Mouse (Mus musculus): ENCODE results near the gene Frmpd1. TPM values are rescaled to one million over a fixed set of nuclear protein-coding genes. Genes with fewer than 3 reads are reported as not detected.

Gene Frmpd1
- polyA plus RNA-seq, 3 experiments from 2014 or later: not detected

- no peak for ATAC-seq
Observed at GRCm38 (mm10) chr4:45331139-45331538, 146.5 kb downstream of the Frmpd1 start.

DNA sequence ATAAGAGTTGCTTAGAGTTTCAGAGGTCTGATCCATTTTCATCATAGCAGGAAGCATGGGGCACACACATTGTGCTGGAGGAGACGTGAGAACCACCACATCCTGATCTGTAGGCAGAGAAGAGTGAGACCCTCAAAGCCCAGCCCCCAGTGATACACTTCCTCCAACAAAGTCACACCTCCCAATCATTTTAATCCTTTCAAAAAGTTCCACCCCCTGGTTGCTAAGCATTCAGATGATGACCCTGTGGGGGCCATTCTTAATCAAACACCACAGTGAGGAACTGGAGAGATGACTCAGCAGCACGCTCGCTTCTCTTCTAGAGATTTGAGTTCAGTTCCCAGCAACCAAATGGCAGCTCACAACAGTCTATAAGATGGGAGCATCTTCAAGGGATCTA is 147.8 kb downstream of the Frmpd1 start:
- no peak for ATAC-seq

Other genes with a start within 250 kb of the Frmpd1 start
- gene Grhpr, start 203.5 kb upstream of the Frmpd1 start, polyA plus RNA-seq (2017; shearing (Covaris generic)): 10 to 100 TPM; 14.2 to 25.0 (median 24.0) TPM
- 1 to 10 TPM; 7.5 to 9.2 (median 8.5) TPM for gene Zbtb5, start 172.5 kb upstream of the Frmpd1 start, polyA plus RNA-seq (2017; shearing (Covaris generic))
- 10 to 100 TPM; 39.3 to 50.3 (median 44.6) TPM for gene Polr1e, start 166.3 kb upstream of the Frmpd1 start, polyA plus RNA-seq (2017; shearing (Covaris generic))
- gene Fbxo10, start 100.3 kb upstream of the Frmpd1 start, polyA plus RNA-seq (2017; shearing (Covaris generic)): 1 to 10 TPM in 1 of 3 experiments, under 1 TPM in 2; 0.24 to 1.3 (median 0.80) TPM
- gene Tomm5, start 76.8 kb upstream of the Frmpd1 start, polyA plus RNA-seq (2017; shearing (Covaris generic)): 100 to 1,000 TPM; 121 to 173 (median 149) TPM
- 10 to 100 TPM; 17.4 to 20.7 (median 20.1) TPM for gene Trmt10b, start 112.3 kb downstream of the Frmpd1 start, polyA plus RNA-seq (2017; shearing (Covaris generic))
- gene Dcaf10, start 157.2 kb downstream of the Frmpd1 start, polyA plus RNA-seq (2017; shearing (Covaris generic)): 1 to 10 TPM; 2.0 to 2.4 (median 2.2) TPM
- 10 to 100 TPM; 40.6 to 61.5 (median 45.0) TPM for gene Exosc3, start 157.9 kb downstream of the Frmpd1 start, polyA plus RNA-seq (2017; shearing (Covaris generic))
- 10 to 100 TPM; 38.6 to 60.9 (median 50.1) TPM for gene Slc25a51, start 223.9 kb downstream of the Frmpd1 start, polyA plus RNA-seq (2017; shearing (Covaris generic))

All from inflammation-experienced regulatory T-cells, adult 6 months (primary cell).